Mouse (Mus musculus) 416B (cell line): ENCODE results near the gene Olfr251.
"Not testable (repeated sequence)": the region's sequence is repeated elsewhere in the genome, so short reads cannot be mapped to it uniquely, and the experiment has no call there.

Experiments used
- DNase-seq: peaks from one replicate; pipeline ENCODE4 v3.0.0; 2011; ENCODE audit warnings: low read depth

Gene Olfr251

GRCm38 (mm10) chr9:38376786-38377185, at the start of gene Olfr251:
Olfr251 (plus strand) TSS chr9:38377086.
- no peak for DNase-seq

GRCm38 (mm10) chr9:38328760-38329159, 48.1 kb upstream of the Olfr251 start, which contains the start of gene Olfr25:
Olfr25 (plus strand) TSS chr9:38329060.
- no peak for DNase-seq

- no peak for DNase-seq
These were observed 28.8 kb upstream of the Olfr251 start, which contains the start of gene Olfr898 for GRCm38 (mm10) chr9:38348111-38348510. Olfr898 (plus strand) TSS chr9:38348411.

- DNase-seq, result no peak
These were observed 10.3 kb upstream of the Olfr251 start, which contains the start of gene Olfr250 for GRCm38 (mm10) chr9:38366596-38366995. Olfr250 (plus strand) TSS chr9:38366896.

GRCm38 (mm10) chr9:38401398-38401797, 24.5 kb downstream of the Olfr251 start, which contains the start of gene Olfr147:
Olfr147 (plus strand) TSS chr9:38401698.
- no peak for DNase-seq

GRCm38 (mm10) chr9:38407502-38407901, 30.6 kb downstream of the Olfr251 start:
- DNase-seq, result not testable (repeated sequence)

- DNase-seq, result not testable (repeated sequence)
These were observed 36.6 kb downstream of the Olfr251 start for GRCm38 (mm10) chr9:38413502-38413901.

- DNase-seq, result no peak
These were observed 46.9 kb downstream of the Olfr251 start for GRCm38 (mm10) chr9:38423801-38424200.

- no peak for DNase-seq
These were observed 50.1 kb downstream of the Olfr251 start for GRCm38 (mm10) chr9:38427026-38427425.

GRCm38 (mm10) chr9:38429155-38429554, 52.3 kb downstream of the Olfr251 start, which contains the start of gene Olfr901:
Olfr901 (plus strand) TSS chr9:38429455.
- no peak for DNase-seq
